Mouse (Mus musculus) activated CD4-positive, CD25-positive, alpha-beta regulatory T cell, adult 4 months (primary cell): ENCODE data around the gene Ppp1r3g. TPM values are rescaled to one million over a fixed set of nuclear protein-coding genes. Genes with fewer than 3 reads are reported as not detected.

ENCODE experiments used
- ATAC-seq: one replicate; pipeline ENCODE4 v1.8.0; 2017
- polyA plus RNA-seq, 2 experiments: library from polyadenylated mRNA; unstranded; fragments of 100-300 nt; shearing (Covaris generic); gene quantifications; one replicate each; pipeline ENCODE4 v1.2.1; 2017

Ppp1r3g gene
- polyA plus RNA-seq, 2 experiments from 2014 or later, result not detected

DNA sequence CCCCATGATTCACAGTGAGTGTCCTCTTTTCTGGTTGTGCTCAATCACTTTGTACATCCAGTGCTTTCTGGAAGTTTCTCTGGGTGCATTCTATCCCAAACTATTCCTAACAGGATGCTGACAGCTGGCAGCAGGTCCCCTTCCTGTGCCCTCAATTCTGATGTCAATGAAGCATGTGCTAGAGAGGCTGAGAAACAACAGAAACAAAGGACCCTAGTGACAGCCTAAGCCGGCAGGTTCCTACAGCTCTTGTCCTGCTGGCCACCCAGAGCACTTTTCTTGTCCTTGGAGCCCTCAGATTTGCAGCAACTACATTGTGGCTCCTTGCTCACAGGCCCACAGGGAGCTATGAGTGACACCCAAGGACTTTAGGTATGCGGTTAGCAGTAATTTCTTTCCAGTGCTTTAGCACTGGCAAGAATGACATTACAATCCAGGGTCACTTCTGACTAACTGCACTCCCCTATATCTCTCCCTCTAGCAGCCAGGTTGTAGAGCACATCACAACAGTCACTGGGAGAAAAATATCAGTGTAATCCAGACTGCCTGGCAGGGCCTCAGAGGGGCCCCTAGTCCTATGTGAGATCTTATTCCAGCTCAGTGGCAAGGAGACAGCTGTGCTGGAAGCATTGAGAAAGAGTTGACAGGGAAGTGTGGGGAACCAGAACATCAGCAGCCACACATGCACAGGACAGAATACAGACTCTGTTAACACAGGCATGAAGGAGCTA, 37.2 kb downstream of the Ppp1r3g start:
- no peak for ATAC-seq

DNA sequence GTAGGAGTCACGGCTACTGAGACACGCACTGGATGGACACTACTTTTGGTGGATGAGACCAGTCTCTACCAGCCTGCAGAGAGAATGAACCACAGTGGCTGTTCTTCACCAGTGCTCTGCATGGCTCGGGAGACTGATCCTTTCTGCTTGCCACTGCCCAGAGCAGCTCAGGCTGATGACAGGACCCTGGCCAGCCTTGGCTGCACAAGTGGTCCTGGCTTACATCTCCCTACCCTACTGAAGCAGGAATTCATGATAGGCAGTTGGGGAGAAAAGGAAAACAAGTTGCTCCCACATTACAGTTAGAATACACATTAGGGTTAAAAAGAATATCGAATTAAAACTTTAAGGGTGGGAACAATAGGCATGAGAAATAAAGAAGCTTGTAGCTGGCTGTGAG, 39.0 kb downstream of the Ppp1r3g start:
- no peak for ATAC-seq

DNA sequence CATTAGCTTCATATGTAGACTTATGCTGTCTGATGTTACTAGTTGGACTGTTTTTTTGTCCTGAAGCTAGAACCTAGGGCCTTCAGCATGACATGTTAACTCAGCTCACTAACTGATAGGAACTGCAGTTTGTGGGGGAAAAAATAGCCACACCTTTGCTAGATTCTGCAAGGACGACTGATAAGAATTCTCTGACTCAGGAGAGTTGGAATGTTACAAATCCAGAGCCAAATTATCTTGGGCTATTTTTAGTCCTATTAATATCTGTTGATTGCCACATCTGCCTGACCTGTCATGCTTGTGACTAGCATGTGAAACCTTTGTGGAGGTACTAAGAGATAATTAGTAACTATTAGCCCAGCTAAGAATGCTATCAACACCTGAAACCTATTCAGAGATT, 42.2 kb downstream of the Ppp1r3g start:
- ATAC-seq, result no peak

DNA sequence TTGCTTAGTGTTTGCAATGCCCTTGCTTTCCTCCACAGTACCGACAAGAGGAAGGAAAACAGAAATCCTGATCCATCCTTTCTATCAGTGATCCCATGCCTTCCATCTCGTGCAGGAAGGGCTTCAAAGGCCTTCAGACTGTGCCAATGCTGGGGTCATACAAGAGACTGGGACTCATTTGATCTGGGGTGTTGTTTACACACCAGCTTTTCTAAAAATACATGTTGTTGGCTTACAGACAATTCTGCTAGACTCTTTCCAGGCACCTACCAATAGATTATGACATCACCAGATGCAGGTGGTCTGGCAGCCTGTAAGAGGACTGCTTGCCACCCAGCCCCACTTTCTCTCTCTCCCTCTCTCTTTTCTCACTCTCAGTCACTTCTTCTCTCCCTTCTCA, 51.3 kb downstream of the Ppp1r3g start:
- ATAC-seq, result no peak

DNA sequence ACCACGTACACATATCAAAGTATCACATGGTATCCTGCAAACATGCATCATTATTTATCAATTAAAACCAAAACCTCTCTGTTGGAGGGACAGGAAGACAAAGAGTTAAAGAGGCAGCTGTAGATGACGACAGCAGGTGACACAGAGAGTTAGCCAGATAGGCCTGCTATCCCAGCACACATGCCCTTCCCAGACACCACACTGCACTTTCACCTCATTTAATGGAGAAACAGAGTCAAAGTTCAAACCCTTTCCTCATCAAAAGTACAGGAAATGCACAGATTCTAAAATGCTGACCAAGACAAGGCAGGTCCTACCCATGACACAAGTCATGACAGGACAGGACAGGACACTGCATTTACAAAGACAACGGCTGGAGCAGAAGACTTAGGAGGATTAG, 57.0 kb downstream of the Ppp1r3g start:
- ATAC-seq, result no peak

DNA sequence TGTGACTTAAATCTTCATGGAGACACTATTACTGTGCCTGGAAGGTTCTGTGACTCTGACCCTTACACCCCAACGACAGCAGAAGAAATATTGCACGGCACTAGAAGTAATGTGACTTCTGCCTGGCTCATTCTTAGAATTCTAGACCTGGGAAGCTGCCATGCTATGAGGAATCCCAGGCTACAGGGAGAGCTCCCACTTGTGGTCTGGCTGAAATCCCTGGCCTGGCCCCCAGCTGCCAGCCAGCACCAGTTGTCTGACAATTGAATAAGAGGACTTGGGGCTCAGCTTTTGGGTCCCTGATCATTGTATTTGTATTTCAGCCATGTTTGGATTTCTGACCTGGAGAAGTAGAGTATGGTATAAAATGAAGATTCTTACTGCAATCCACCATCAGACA, 59.4 kb downstream of the Ppp1r3g start:
- ATAC-seq, result no peak

DNA sequence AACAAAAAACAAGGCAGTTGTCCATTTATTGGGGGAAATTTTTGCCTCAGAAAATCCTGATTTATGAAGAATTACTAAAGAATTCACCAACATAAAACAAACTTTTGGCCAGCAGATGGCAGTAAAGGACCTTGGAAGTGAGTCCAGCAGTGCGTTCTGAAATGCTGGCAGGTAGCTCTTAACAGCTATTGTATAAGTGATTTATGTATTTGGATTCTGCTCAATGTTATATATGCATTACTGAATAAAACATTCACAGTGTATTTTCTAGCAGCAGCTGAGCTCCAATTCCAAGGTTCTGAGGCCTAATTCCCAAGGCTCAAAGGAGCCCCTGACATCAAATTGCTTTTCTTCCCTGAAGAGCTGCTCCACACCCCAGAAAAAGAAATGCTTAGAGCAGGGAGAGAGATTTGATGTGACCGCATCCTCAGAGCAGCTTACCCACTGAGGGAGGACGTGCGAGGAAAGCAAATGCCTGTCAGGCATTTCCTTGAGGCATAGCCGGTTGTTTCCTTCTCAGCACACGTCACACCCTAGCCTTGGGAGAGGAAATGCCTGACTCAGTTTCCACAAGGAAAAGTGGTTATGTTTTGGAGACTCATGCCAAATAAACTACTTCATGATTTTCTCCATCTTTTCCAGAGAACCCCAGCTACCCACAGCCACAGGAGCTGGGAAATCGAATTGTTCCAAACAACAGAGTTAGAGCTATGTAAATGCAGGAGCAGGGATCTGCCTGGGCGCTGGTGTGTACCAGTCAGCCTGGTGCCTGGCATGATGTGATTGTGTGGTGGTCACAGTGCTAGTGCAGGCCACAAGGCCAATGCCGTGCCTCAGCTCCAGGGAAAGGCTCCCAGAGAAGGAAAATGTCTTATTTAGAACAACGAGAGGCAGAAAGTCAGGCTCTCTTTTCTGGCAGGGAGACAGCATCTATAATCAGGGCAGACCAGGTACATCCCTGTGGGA, 61.0 kb downstream of the Ppp1r3g start:
- no peak for ATAC-seq

Other genes starting within 250 kb of the Ppp1r3g start
- gene Rpp40, start 52.5 kb upstream of the Ppp1r3g start, polyA plus RNA-seq, result 10 to 100 TPM in 1 of 2 experiments, 1 to 10 TPM in 1; 7.5 to 11.6 TPM
- 10 to 100 TPM; 27.9 to 29.3 TPM for gene Fars2, start 158.6 kb downstream of the Ppp1r3g start, polyA plus RNA-seq
- 10 to 100 TPM; 29.3 to 38.9 TPM for gene Lyrm4, start 158.7 kb downstream of the Ppp1r3g start, polyA plus RNA-seq